Mouse (Mus musculus): ENCODE data around the gene Sfmbt1. TPM values are rescaled to one million over a fixed set of nuclear protein-coding genes. Genes with fewer than 3 reads are reported as not detected.

Sfmbt1 gene
- polyA plus RNA-seq (2014; fragmentation: Nextera tagmentation; extraction: Ambion mirVana) = 11.1 TPM in 2 replicates

DNA sequence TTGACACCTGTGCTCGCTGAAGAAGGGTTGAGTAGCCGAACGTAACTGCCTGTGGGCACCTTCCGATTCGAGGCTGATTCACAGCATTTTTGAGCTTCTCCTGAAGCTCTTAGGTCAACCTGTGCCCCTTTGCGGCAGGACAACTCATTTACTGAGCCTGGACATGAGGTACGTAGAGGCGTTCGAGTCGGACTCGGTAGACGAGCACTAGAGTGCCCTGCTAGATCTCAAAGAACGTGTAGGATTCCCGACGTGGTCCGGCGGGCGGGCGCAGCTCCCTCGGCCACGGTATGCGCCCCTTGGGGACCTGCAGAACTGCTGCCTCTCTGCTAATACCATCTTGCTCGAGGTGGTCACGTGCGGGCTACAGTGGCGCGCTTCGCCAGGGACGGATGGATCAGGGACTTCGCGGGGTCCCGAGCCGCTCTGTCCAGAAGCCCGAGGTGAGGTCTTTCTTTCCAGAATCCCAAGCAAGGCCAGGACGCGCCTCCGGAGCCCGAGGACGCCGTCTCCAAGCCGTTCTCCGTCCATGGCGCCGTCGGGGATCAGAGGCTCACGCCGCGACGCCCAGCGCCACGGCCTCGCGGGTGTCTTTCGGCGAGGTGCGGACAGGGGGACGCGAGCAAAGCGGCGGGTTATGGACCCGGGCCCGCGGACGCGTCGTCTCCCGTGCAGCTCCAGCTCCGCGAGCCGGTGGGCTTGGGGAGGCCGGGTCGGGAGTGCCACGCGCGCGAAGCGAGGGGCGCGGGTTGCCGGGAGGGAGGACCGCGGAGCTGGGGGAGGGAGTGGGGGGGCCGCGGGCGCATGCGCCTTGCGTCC is at the start of gene Sfmbt1:
TSS of gene Sfmbt1 (plus strand) at position 51 of the 819 bp plus-strand sequence.
- Histone ChIP-seq H3K36me3 (ENCODE audit: control insufficient read depth, insufficient read depth, low read length) (no peaks in the 10 kb centered on the region), H3K9ac (ENCODE audit: low read length) (peak within 1 kb of the TSS; percentile 79), H3K4me2 (ENCODE audit: low read length) (peak within 1 kb of the TSS; percentile 93), H3K27me3 (ENCODE audit: control insufficient read depth, insufficient read depth, low read length) (0 out of 2 replicates have a peak, but pooled peaks cover 4% of the 10 kb centered on the region), H3K4me1 (ENCODE audit: control insufficient read depth in 2 of 2, insufficient read depth in 2 of 2, low read length in 2 of 2) (peaks cover 0 to 8% of the 10 kb centered on the region in 2 experiments; a peak in 1 of 4 replicates), H3K9me3 (ENCODE audit: control insufficient read depth, low read length) (no peaks in the 10 kb centered on the region), H3K4me3 (ENCODE audit: control insufficient read depth in 1 of 2, insufficient read depth in 1 of 2, low read depth in 1 of 2, low read length in 2 of 2) (peak within 1 kb of the TSS; percentile 91 to 99), H3K27ac (replicated peaks in 1 of 2; ENCODE audit: control insufficient read depth in 1 of 2, insufficient read depth in 1 of 2, low read depth in 2 of 2, low read length in 2 of 2) (peak within 1 kb of the TSS; percentile 71 to 82)
- WGBS = 2% methylated on average over 80 of the region's 87 CpGs
- peak; percentile 40; the same call in 1 of the 2 replicates for ATAC-seq (ENCODE audit: insufficient number of reproducible peaks, insufficient read depth, low FRiP score, low read depth)

DNA sequence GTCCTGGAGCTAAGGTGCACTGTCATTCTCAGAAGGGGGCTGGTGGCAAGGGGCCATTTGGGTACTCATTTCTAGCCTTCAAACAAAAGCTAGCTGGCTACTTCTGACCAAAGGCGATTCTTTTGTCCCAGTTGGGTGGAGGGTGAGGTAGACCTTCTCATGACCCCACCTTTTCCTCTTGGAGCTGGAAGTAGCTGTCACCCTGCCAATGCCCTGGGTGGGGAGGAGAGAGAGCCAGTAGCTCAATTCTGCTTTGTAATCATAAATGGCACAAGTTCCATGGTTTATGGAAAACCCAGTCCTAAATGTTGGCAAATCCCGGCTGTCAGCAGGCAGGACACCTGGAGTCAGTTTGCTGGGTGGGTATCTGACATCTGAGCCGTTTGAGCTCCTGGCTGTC is 48.6 kb upstream of the Sfmbt1 start:
- Histone ChIP-seq H3K4me3 (ENCODE audit: control insufficient read depth in 1 of 2, insufficient read depth in 1 of 2, low read depth in 1 of 2, low read length in 2 of 2) (no peak overlapping the region), H3K9ac (ENCODE audit: low read length) (no peak overlapping the region), H3K36me3 (ENCODE audit: control insufficient read depth, insufficient read depth, low read length) (peaks cover 95% of the 10 kb centered on the region), H3K4me2 (ENCODE audit: low read length) (no peak overlapping the region), H3K27ac (replicated peaks in 1 of 2; ENCODE audit: control insufficient read depth in 1 of 2, insufficient read depth in 1 of 2, low read depth in 2 of 2, low read length in 2 of 2) (no peak overlapping the region), H3K4me1 (ENCODE audit: control insufficient read depth in 2 of 2, insufficient read depth in 2 of 2, low read length in 2 of 2) (no peaks in the 10 kb centered on the region), H3K27me3 (ENCODE audit: control insufficient read depth, insufficient read depth, low read length) (no peaks in the 10 kb centered on the region), H3K9me3 (ENCODE audit: control insufficient read depth, low read length) (no peaks in the 10 kb centered on the region)
- ATAC-seq (ENCODE audit: insufficient number of reproducible peaks, insufficient read depth, low FRiP score, low read depth) = no peak
- 78% methylated on average over 3 of the region's 3 CpGs for WGBS

DNA sequence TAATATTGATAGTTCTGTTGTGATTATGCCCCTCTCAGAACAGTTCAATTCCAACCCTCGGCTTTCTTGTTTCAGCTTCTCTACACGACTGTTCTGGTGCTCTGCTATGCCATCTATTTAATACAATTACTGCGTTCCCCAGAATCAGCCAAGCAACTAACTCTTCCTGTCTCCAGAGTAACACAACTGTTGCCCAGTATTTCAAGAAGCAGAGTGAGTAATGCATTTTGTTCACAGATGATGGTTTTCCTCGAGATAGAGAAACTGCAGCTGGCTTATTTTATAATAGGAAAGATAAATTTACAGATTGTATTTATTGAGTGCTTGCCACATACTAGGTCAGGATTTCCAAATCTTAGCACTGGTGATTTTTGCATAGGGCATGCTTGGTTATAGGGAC is 48.0 kb upstream of the Sfmbt1 start:
- Histone ChIP-seq H3K4me3 (ENCODE audit: control insufficient read depth in 1 of 2, insufficient read depth in 1 of 2, low read depth in 1 of 2, low read length in 2 of 2) (no peak overlapping the region), H3K36me3 (ENCODE audit: control insufficient read depth, insufficient read depth, low read length) (peaks cover 90% of the 10 kb centered on the region)

DNA sequence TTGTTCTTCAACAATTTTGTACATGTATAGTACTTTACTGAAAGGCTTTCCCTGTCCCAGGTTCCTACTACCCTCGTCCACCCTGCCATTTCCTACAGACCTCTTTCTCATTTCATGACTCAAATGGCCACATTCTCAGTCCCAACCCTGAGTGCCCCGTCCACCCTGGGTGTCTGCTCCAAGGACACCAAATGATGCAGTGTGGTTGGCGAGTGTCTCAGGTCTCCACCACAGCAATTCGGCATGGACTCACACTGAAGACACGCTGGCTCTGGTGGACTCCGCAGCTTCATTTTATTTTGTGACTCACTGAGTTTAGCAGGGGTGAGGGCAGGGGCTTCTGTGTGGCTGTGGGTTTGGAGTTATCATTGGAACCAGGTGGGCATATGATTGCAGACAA is 44.5 kb upstream of the Sfmbt1 start:
- Histone ChIP-seq H3K4me1 (ENCODE audit: control insufficient read depth in 2 of 2, insufficient read depth in 2 of 2, low read length in 2 of 2) (peaks cover 0 to 4% of the 10 kb centered on the region in 2 experiments; a peak in 1 of 4 replicates), H3K4me3 (ENCODE audit: control insufficient read depth in 1 of 2, insufficient read depth in 1 of 2, low read depth in 1 of 2, low read length in 2 of 2) (no peak overlapping the region), H3K9me3 (ENCODE audit: control insufficient read depth, low read length) (no peaks in the 10 kb centered on the region), H3K36me3 (ENCODE audit: control insufficient read depth, insufficient read depth, low read length) (peaks cover 72% of the 10 kb centered on the region), H3K9ac (ENCODE audit: low read length) (no peak overlapping the region), H3K27me3 (ENCODE audit: control insufficient read depth, insufficient read depth, low read length) (no peaks in the 10 kb centered on the region), H3K4me2 (ENCODE audit: low read length) (no peak overlapping the region), H3K27ac (replicated peaks in 1 of 2; ENCODE audit: control insufficient read depth in 1 of 2, insufficient read depth in 1 of 2, low read depth in 2 of 2, low read length in 2 of 2) (no peak overlapping the region)
- 93% methylated on average over 6 of the region's 6 CpGs for WGBS
- ATAC-seq (ENCODE audit: insufficient number of reproducible peaks, insufficient read depth, low FRiP score, low read depth) = no peak

More for the DNA sequence above, 48.0 kb upstream of the Sfmbt1 start:
- H3K9ac ChIP-seq (ENCODE audit: low read length) = no peak overlapping the region
- H3K9me3 ChIP-seq (ENCODE audit: control insufficient read depth, low read length) = no peaks in the 10 kb centered on the region
- no peaks in the 10 kb centered on the region for H3K27me3 ChIP-seq (ENCODE audit: control insufficient read depth, insufficient read depth, low read length)
- H3K4me2 ChIP-seq (ENCODE audit: low read length) = no peak overlapping the region
- H3K27ac ChIP-seq (replicated peaks in 1 of 2; ENCODE audit: control insufficient read depth in 1 of 2, insufficient read depth in 1 of 2, low read depth in 2 of 2, low read length in 2 of 2) = no peak overlapping the region
- no peaks in the 10 kb centered on the region for H3K4me1 ChIP-seq (ENCODE audit: control insufficient read depth in 2 of 2, insufficient read depth in 2 of 2, low read length in 2 of 2)
- ATAC-seq (ENCODE audit: insufficient number of reproducible peaks, insufficient read depth, low FRiP score, low read depth) = no peak
- 80% methylated on average over 4 of the region's 4 CpGs for WGBS

DNA sequence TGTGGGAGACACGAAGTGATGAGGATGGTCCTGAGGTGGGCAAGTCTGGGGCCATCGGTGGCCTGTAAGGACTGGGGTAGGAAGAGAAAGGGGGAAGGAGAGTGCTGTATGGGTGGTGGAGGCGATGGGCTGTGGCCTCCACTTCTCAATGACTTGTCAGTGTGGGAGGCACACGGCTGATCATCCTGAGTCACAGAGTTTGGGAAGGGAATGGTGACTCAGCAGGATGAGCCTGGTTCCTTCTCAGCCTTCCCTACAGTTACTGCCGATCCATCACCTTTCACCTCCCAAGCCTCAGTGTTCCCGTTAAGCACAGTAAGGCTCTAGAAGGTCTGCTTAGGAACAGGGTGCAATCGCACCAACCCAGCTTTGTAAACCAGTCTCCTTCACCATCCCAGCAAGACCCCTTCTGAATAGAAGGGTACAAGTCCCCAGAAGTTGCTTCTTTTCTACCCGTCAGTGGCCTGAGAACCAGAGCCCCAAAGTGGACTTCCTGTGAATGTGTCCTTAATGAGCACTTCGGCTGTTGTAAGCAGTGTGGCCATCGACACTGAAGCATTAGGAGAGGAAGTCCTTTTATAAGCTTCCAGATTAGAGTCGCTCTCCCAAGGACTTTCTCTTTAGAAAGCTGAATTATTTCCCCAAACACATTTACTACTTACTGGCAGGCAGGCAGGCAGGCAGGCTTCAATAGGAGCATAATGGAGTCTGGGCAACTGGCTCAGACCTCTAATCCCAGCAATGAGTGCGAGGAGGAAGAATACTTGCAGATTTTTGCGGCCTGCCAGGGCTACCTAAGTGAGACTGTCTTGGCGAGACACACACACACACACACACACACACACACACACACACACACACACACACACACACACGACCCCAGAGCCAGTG is 43.3 kb upstream of the Sfmbt1 start:
- ATAC-seq (ENCODE audit: insufficient number of reproducible peaks, insufficient read depth, low FRiP score, low read depth) = no peak
- H3K4me1 ChIP-seq (ENCODE audit: control insufficient read depth in 2 of 2, insufficient read depth in 2 of 2, low read length in 2 of 2) = peaks cover 0 to 4% of the 10 kb centered on the region in 2 experiments; a peak in 1 of 4 replicates
- H3K4me2 ChIP-seq (ENCODE audit: low read length) = no peak overlapping the region
- H3K27ac ChIP-seq (replicated peaks in 1 of 2; ENCODE audit: control insufficient read depth in 1 of 2, insufficient read depth in 1 of 2, low read depth in 2 of 2, low read length in 2 of 2) = no peak overlapping the region
- H3K9me3 ChIP-seq (ENCODE audit: control insufficient read depth, low read length) = no peaks in the 10 kb centered on the region
- WGBS = 71% methylated on average over 15 of the region's 15 CpGs
- H3K4me3 ChIP-seq (ENCODE audit: control insufficient read depth in 1 of 2, insufficient read depth in 1 of 2, low read depth in 1 of 2, low read length in 2 of 2) = no peak overlapping the region
- no peaks in the 10 kb centered on the region for H3K27me3 ChIP-seq (ENCODE audit: control insufficient read depth, insufficient read depth, low read length)
- peaks cover 69% of the 10 kb centered on the region for H3K36me3 ChIP-seq (ENCODE audit: control insufficient read depth, insufficient read depth, low read length)
- no peak overlapping the region for H3K9ac ChIP-seq (ENCODE audit: low read length)

DNA sequence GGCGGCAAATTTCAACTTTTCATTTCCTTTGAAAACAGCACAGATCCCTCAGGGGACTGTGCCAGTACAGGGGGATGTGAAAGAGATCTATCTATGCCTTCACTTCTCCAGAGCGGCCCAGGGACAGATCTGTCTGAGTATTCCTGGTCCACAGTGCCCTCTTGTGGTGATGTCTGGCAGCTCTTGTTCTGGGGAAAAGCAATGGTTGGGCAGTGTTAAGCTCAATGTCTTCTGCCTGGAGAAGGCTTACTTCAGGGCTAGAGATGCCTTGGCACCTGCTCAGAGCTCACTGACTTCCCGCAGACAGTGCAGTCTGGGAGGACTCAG is 42.7 kb upstream of the Sfmbt1 start:
- no peak overlapping the region for H3K4me3 ChIP-seq (ENCODE audit: control insufficient read depth in 1 of 2, insufficient read depth in 1 of 2, low read depth in 1 of 2, low read length in 2 of 2)
- no peaks in the 10 kb centered on the region for H3K9me3 ChIP-seq (ENCODE audit: control insufficient read depth, low read length)
- H3K27ac ChIP-seq (replicated peaks in 1 of 2; ENCODE audit: control insufficient read depth in 1 of 2, insufficient read depth in 1 of 2, low read depth in 2 of 2, low read length in 2 of 2) = no peak overlapping the region
- no peaks in the 10 kb centered on the region for H3K27me3 ChIP-seq (ENCODE audit: control insufficient read depth, insufficient read depth, low read length)
- no peak overlapping the region for H3K9ac ChIP-seq (ENCODE audit: low read length)
- H3K36me3 ChIP-seq (ENCODE audit: control insufficient read depth, insufficient read depth, low read length) = peaks cover 69% of the 10 kb centered on the region
- peak; percentile 54; the same call in 1 of the 2 replicates for ATAC-seq (ENCODE audit: insufficient number of reproducible peaks, insufficient read depth, low FRiP score, low read depth)
- H3K4me1 ChIP-seq (ENCODE audit: control insufficient read depth in 2 of 2, insufficient read depth in 2 of 2, low read length in 2 of 2) = peaks cover 0 to 4% of the 10 kb centered on the region in 2 experiments; a peak in 1 of 4 replicates
- no peak overlapping the region for H3K4me2 ChIP-seq (ENCODE audit: low read length)
- 11% methylated on average over 3 of the region's 3 CpGs for WGBS

DNA sequence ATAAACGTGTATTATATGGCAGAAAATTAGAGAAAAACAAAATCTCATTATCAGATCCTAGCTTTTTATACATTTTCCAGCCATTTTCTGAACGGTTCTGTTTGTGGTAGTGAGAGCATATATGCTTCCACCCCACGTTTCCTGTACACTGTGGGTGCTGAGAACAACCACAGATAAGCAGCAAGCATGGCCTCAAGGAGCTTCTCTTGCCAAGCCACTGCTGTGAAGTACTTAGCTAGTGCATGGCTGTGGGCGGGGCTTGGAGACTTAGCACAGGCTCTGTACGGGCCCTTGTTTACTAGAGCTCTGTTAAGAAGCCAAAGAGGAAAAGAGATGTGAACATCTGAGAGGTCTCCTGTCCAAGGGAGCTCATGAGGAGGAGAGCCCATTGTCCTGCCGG is 39.7 kb upstream of the Sfmbt1 start:
- 53% methylated on average over 6 of the region's 6 CpGs for WGBS
- Histone ChIP-seq H3K4me2 (ENCODE audit: low read length) (no peak overlapping the region), H3K4me3 (ENCODE audit: control insufficient read depth in 1 of 2, insufficient read depth in 1 of 2, low read depth in 1 of 2, low read length in 2 of 2) (no peak overlapping the region), H3K4me1 (ENCODE audit: control insufficient read depth in 2 of 2, insufficient read depth in 2 of 2, low read length in 2 of 2) (peaks cover 0 to 4% of the 10 kb centered on the region in 2 experiments; a peak in 1 of 4 replicates), H3K36me3 (ENCODE audit: control insufficient read depth, insufficient read depth, low read length) (peaks cover 68% of the 10 kb centered on the region), H3K9me3 (ENCODE audit: control insufficient read depth, low read length) (no peaks in the 10 kb centered on the region), H3K9ac (ENCODE audit: low read length) (no peak overlapping the region), H3K27me3 (ENCODE audit: control insufficient read depth, insufficient read depth, low read length) (no peaks in the 10 kb centered on the region), H3K27ac (replicated peaks in 1 of 2; ENCODE audit: control insufficient read depth in 1 of 2, insufficient read depth in 1 of 2, low read depth in 2 of 2, low read length in 2 of 2) (no peak overlapping the region)
- no peak for ATAC-seq (ENCODE audit: insufficient number of reproducible peaks, insufficient read depth, low FRiP score, low read depth)

Measured in heart, embryonic 14.5 days (tissue).